Mouse (Mus musculus): ENCODE results near the gene Strn4. TPM values are rescaled to one million over a fixed set of nuclear protein-coding genes. Genes with fewer than 3 reads are reported as not detected.
A peak's percentile ranks its signal among the peaks of the same experiment; 100 is the strongest.

Strn4 gene
- polyA plus RNA-seq (2015; fragmentation: Nextera tagmentation; extraction: Ambion mirVana) = 73.9 and 90.0 TPM in 2 replicates

DNA sequence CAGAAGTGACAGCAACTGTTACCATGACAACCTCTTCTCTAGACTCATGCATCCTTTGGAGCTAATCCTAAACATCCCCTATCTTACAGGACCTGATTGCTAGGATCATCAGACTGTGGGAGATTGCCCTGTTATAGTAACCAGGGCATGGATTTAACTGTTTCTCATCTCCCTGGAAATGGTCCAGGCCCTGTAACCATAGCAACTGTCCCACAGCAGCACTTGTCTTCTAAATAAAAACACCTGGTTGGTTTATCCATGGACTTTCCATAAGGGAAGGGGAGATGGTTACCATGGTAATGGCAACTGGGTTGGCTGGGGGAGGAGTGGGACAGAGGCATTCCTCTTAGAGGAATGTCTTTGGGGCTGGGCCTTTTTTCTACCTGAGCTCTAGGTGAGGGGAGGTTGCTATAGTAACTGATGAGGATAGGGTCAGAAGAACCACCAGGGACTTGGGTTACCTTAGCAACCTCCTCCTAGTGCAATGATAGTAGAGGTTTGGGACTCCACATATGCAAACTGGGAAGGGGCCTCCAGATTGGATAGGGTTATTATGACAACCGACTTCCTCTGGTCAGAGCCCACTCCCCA lies at the start of gene Strn4:
TSS of gene Strn4 (plus strand) at position 539 of the 591 bp plus-strand sequence.
- Histone ChIP-seq H3K9me3 (replicated peaks) (no peaks in the 10 kb centered on the region), H3K27ac (peak within 1 kb of the TSS; percentile 96), H3K9ac (peak within 1 kb of the TSS; percentile 100), H3K4me1 (replicated peaks) (peaks cover 60% of the 10 kb centered on the region), H3K4me3 (peak within 1 kb of the TSS; percentile 97), H3K36me3 (peaks cover 8% of the 10 kb centered on the region), H3K27me3 (peaks cover 12% of the 10 kb centered on the region), H3K4me2 (peak within 1 kb of the TSS; percentile 89)
- no peak for ATAC-seq (replicated peaks; ENCODE audit: insufficient number of reproducible peaks, insufficient read depth, low FRiP score, low read depth)
- 5% methylated on average over 1 of the region's 1 CpGs for WGBS

DNA sequence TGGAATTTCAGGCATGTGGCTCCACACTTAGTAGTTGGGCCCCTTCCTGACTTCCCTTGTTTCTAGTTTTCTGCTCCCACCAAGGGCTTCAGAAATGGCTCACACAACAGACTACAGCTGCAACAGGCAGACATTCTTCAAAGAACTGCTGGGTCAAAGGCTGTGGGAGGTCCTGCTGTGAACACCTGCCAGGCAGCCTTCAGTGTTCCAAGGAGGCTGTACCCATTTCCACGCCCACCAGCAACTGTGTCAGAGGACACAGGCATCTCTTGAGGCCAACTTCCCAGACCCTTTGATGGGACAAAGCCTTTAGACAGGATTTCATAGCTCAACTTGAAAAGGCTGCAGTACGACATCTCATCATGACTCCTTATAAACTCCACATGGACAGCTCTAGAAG lies 49.2 kb upstream of the Strn4 start:
- ATAC-seq (replicated peaks; ENCODE audit: insufficient number of reproducible peaks, insufficient read depth, low FRiP score, low read depth) = no peak
- no peak overlapping the region for H3K4me2 ChIP-seq
- no peaks in the 10 kb centered on the region for H3K36me3 ChIP-seq
- WGBS = 58% methylated on average over 2 of the region's 2 CpGs
- H3K27ac ChIP-seq = no peak overlapping the region
- H3K27me3 ChIP-seq = no peaks in the 10 kb centered on the region
- H3K4me1 ChIP-seq (replicated peaks) = peaks cover 4% of the 10 kb centered on the region; the same call in 1 of the 2 replicates
- H3K9me3 ChIP-seq (replicated peaks) = no peaks in the 10 kb centered on the region
- no peak overlapping the region for H3K9ac ChIP-seq
- H3K4me3 ChIP-seq = no peak overlapping the region

DNA sequence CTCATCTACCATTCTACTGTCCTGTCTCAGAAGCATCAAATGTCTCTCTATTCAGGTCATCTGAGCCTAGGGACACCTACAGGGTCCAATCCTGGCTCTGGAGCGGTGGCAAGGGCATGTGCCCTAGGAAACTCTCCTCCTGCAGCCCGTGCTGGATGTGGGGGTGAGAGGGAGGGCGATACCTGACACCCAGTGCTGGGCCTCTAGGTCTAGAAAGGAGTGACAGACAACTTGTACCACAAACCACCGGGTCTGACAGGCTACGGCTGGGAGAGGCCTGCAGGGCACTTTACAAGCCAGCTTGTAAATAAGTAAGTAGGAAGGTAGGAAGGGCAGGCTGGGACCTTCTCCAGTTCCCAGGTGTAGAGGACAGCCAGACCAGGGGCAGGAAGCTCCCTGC lies 39.8 kb upstream of the Strn4 start:
- H3K4me3 ChIP-seq = no peak overlapping the region
- peaks cover 4% of the 10 kb centered on the region for H3K4me1 ChIP-seq (replicated peaks)
- H3K27ac ChIP-seq = no peak overlapping the region
- no peak overlapping the region for H3K9ac ChIP-seq
- no peaks in the 10 kb centered on the region for H3K9me3 ChIP-seq (replicated peaks)
- 46% methylated on average over 5 of the region's 5 CpGs for WGBS
- H3K36me3 ChIP-seq = no peaks in the 10 kb centered on the region
- no peaks in the 10 kb centered on the region for H3K27me3 ChIP-seq
- no peak overlapping the region for H3K4me2 ChIP-seq
- ATAC-seq (replicated peaks; ENCODE audit: insufficient number of reproducible peaks, insufficient read depth, low FRiP score, low read depth) = no peak

DNA sequence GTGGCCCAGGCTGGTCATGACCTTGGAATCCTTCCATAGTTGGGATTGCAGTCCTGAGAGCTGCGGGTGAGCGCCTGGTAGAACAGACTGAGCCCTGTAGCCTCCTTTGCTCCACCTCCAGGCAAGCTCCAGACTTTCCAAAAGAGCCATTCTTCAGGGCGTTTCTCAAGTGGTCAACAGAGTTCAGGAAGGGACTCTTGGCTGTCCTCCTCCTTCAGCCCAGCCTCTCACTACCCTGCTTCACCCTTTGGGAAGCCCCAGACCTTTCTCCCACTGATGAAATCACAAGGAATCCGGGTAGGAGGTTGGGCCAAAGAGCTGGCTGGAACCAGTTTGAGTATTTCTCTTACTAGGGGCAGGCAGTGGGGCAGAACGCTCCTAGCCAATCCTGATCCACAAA lies 35.6 kb upstream of the Strn4 start:
- Histone ChIP-seq H3K4me2 (no peak overlapping the region), H3K27ac (no peak overlapping the region; the same call in 1 of the 2 replicates), H3K27me3 (no peaks in the 10 kb centered on the region), H3K4me1 (replicated peaks) (peaks cover 33% of the 10 kb centered on the region), H3K9ac (no peak overlapping the region), H3K4me3 (no peak overlapping the region), H3K36me3 (no peaks in the 10 kb centered on the region), H3K9me3 (replicated peaks) (no peaks in the 10 kb centered on the region)
- no peak for ATAC-seq (replicated peaks; ENCODE audit: insufficient number of reproducible peaks, insufficient read depth, low FRiP score, low read depth)
- WGBS = 62% methylated on average over 5 of the region's 5 CpGs

DNA sequence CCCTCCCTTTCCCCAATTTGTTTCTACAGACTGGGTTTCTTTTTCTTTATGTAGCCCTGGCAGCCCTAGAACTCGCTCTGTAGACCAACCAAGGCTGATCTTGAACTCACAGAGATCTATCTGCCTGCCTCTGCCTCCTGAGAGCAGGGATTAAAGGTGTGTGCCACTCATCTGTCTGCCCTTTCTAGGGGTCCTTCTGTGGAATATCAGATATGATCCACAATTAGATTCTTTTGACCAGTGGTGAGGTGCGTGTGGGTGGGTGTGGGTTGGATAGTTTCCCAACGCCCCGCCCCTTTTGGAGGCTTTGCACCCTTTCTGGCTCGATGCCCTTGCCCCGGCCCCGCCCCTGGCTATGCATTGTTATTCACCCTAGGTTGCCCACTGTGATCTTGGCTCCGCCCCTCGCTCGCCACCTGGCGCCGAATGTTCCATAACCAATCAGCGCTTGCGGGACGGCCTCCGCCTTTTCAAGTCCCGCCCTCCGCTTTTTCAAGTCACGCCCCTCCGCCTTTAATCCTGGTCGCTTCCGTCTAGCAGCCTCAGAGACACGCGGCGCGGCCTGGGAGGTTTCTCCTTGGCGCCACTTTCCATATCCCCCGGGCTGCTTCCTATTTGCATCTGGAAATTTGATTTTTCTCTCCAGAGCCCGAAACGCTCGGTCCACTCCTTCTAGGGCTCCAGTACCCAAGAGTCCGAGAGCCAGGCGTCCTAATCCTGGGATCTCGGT lies 34.7 kb upstream of the Strn4 start, which contains the start of gene Slc1a5:
TSS of gene Slc1a5 (plus strand) at position 516 of the 730 bp plus-strand sequence.
- Histone ChIP-seq H3K9me3 (replicated peaks) (no peaks in the 10 kb centered on the region), H3K4me3 (peak within 1 kb of the TSS; percentile 73), H3K9ac (peak within 1 kb of the TSS; percentile 73), H3K36me3 (no peaks in the 10 kb centered on the region), H3K27me3 (no peaks in the 10 kb centered on the region), H3K4me2 (peak within 1 kb of the TSS; percentile 92), H3K4me1 (replicated peaks) (peaks cover 36% of the 10 kb centered on the region), H3K27ac (peak within 1 kb of the TSS; percentile 52)
- 2% methylated on average over 34 of the region's 34 CpGs for WGBS
- ATAC-seq (replicated peaks; ENCODE audit: insufficient number of reproducible peaks, insufficient read depth, low FRiP score, low read depth) = peak; percentile 68

DNA sequence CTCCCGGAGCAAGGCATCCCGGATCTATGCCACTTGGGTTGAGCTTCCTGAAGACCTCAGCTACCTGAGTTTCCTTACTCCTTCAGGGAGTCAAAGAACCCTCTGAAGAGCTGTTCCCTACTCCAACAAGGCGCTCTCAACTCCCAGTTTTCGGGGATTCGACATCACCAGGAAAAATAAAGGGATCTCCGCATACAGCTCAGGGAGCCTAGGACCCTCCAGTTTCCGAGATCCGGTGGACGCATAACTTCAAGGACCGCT lies 34.2 kb upstream of the Strn4 start:
- Histone ChIP-seq H3K4me1 (replicated peaks) (peaks cover 36% of the 10 kb centered on the region), H3K36me3 (no peaks in the 10 kb centered on the region), H3K4me2 (peak overlapping the region; percentile 92), H3K9me3 (replicated peaks) (no peaks in the 10 kb centered on the region), H3K4me3 (peak overlapping the region; percentile 73), H3K27ac (peak overlapping the region; percentile 52), H3K9ac (peak overlapping the region; percentile 73), H3K27me3 (no peaks in the 10 kb centered on the region)
- under 1% methylated on average over 10 of the region's 10 CpGs for WGBS
- 0 out of 2 replicates have a peak, but pooled peaks have one; percentile 0 for ATAC-seq (replicated peaks; ENCODE audit: insufficient number of reproducible peaks, insufficient read depth, low FRiP score, low read depth)

DNA sequence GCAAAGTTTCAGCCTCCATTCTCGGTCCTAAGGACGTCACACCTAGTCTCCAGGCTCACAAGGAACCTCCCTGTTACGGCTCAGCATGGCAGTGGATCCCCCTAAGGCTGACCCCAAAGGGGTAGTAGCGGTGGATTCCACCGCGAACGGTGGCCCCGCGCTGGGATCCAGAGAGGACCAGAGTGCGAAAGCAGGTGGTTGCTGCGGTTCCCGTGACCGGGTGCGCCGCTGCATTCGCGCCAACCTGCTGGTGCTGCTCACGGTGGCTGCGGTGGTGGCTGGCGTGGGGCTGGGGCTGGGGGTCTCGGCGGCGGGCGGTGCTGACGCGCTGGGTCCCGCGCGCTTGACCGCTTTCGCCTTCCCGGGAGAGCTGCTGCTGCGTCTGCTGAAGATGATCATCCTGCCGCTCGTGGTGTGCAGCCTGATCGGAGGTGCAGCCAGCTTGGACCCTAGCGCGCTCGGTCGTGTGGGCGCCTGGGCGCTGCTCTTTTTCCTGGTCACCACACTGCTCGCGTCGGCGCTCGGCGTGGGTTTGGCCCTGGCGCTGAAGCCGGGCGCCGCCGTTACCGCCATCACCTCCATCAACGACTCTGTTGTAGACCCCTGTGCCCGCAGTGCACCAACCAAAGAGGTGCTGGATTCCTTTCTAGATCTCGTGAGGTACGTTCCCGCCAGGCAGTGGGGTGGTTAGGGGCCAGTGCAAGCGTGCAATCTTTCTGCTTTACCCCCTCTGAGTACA lies 33.7 kb upstream of the Strn4 start:
- Histone ChIP-seq H3K4me2 (peak overlapping the region; percentile 92), H3K9ac (peak overlapping the region; percentile 73), H3K4me1 (replicated peaks) (peaks cover 36% of the 10 kb centered on the region), H3K36me3 (no peaks in the 10 kb centered on the region), H3K4me3 (peak overlapping the region; percentile 73), H3K27me3 (no peaks in the 10 kb centered on the region), H3K27ac (peak overlapping the region; percentile 52), H3K9me3 (replicated peaks) (no peaks in the 10 kb centered on the region)
- ATAC-seq (replicated peaks; ENCODE audit: insufficient number of reproducible peaks, insufficient read depth, low FRiP score, low read depth) = no peak
- WGBS = under 1% methylated on average over 60 of the region's 60 CpGs

DNA sequence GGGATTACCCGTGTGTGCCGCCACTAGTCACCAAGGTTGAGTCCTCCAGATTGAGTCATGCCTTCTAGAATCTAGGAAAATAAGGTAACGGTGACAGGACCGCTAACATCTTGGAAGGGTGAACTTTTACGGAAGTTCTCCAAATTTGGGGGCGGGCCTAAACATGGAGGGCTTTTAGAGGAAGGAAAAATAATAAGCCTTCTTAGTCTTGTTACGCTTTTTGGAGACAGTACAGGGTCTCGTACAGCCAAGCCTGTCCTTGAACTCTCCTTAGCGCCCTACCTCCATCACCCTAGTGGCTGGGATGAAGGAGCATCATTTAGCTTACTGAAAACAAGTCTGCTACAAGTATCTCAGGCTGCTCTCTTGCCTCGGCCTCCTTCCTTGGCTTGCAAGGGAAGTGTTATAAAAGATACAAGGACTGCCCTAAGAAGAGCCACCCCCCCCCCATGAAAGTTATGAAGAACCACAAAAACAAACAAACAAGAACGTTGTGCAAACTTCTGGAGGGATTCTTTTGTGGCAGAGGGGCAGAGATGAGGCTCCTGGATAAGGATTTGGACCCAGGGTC lies 33.0 kb upstream of the Strn4 start:
- H3K4me1 ChIP-seq (replicated peaks) = peaks cover 36% of the 10 kb centered on the region
- peak overlapping the region; percentile 78 for H3K27ac ChIP-seq
- ATAC-seq (replicated peaks; ENCODE audit: insufficient number of reproducible peaks, insufficient read depth, low FRiP score, low read depth) = no peak

DNA sequence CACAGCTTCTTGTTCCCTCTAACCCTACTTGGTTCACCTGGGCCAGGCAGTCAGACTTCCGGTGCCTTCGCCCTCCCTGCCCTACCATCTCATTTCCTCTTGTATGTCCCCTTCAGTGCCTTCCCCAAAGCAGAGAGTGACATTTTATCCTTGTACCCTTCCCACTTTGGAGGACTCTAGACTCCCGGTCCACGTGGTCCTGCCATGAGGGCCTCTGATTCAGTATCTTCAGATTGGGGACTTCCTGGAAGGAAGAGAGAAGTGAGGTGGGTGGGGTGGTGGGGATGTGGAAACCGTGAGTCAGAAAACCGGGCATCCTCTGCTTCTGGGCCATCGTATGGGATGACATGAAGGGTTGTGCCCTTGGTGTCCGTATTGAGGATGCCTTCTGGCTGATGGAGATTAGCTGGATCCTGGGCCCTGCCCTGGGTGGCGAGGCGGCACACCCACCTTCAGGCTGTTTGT lies 32.4 kb upstream of the Strn4 start:
- Histone ChIP-seq H3K27ac (peak overlapping the region; percentile 78), H3K27me3 (no peaks in the 10 kb centered on the region), H3K4me2 (peak overlapping the region; percentile 92), H3K9ac (peak overlapping the region; percentile 10), H3K4me1 (replicated peaks) (peaks cover 36% of the 10 kb centered on the region), H3K4me3 (peak overlapping the region; percentile 73), H3K36me3 (peaks cover 7% of the 10 kb centered on the region; the same call in 1 of the 2 replicates), H3K9me3 (replicated peaks) (no peaks in the 10 kb centered on the region)
- WGBS = 25% methylated on average over 10 of the region's 10 CpGs
- no peak for ATAC-seq (replicated peaks; ENCODE audit: insufficient number of reproducible peaks, insufficient read depth, low FRiP score, low read depth)

More for the DNA sequence above, 33.0 kb upstream of the Strn4 start:
- no peaks in the 10 kb centered on the region for H3K9me3 ChIP-seq (replicated peaks)
- H3K36me3 ChIP-seq = peaks cover 1% of the 10 kb centered on the region; the same call in 1 of the 2 replicates
- peak overlapping the region; percentile 73 for H3K9ac ChIP-seq
- H3K27me3 ChIP-seq = no peaks in the 10 kb centered on the region
- H3K4me2 ChIP-seq = peak overlapping the region; percentile 92
- WGBS = 8% methylated on average over 11 of the region's 11 CpGs
- peak overlapping the region; percentile 73 for H3K4me3 ChIP-seq

DNA sequence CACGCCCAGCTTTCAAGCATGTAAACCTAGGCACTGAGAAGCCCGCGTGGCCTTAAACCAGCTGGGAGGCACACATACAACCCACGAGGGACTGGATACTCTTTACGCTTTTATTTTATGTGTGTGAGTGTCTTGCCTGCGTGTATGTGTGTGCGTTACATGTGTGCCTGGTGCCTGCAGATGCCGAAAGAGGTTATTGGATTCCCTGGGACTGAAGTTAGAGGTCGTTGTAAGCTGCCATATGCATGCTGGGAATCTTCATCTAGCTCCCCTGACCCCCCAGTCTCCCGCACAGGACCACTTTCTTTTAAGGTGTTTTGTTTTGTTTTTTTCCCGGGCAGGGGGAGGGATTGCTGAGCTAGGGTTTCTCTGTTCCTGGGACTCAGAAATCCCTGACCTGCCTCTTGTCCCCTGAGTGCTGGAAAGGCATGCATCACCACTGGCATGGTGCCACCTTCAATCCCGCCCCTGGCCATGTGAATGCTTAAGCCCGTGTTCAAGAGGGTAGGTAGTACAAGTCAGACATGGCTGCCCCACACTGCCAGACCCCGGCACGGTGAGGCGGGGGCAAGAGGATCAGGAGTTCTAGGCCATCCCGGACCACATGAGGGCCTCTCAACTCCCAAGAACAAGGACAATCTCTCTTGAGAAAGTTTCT lies 31.8 kb upstream of the Strn4 start:
- Histone ChIP-seq H3K4me3 (peak overlapping the region; percentile 73), H3K4me1 (replicated peaks) (peaks cover 36% of the 10 kb centered on the region), H3K27ac (peak overlapping the region; percentile 78), H3K9ac (peak overlapping the region; percentile 15), H3K4me2 (peak overlapping the region; percentile 92), H3K36me3 (peaks cover 7% of the 10 kb centered on the region; the same call in 1 of the 2 replicates), H3K9me3 (replicated peaks) (no peaks in the 10 kb centered on the region), H3K27me3 (no peaks in the 10 kb centered on the region)
- WGBS = 35% methylated on average over 17 of the region's 17 CpGs
- 0 out of 2 replicates have a peak, but pooled peaks have one; percentile 25 for ATAC-seq (replicated peaks; ENCODE audit: insufficient number of reproducible peaks, insufficient read depth, low FRiP score, low read depth)

All from heart, embryonic 15.5 days (tissue).